Mouse (Mus musculus): ENCODE results near the gene Mindy3.

The Mindy3 gene

GRCm38 (mm10) chr2:12300449-12301228 lies 118.6 kb downstream of the Mindy3 start:
- no peak for DNase-seq

GRCm38 (mm10) chr2:12297287-12297686 lies 122.0 kb downstream of the Mindy3 start:
- DNase-seq = no peak
